Mouse (Mus musculus) lung, postnatal 4 days (tissue): ENCODE measurements around the gene Cpne5.
"Not testable (repeated sequence)": the region's sequence is repeated elsewhere in the genome, so short reads cannot be mapped to it uniquely, and the experiment has no call there.

Experiments
- DNase-seq, 2 experiments: peaks; one replicate each; pipeline ENCODE4 v3.0.0; 2021

The Cpne5 gene

DNA sequence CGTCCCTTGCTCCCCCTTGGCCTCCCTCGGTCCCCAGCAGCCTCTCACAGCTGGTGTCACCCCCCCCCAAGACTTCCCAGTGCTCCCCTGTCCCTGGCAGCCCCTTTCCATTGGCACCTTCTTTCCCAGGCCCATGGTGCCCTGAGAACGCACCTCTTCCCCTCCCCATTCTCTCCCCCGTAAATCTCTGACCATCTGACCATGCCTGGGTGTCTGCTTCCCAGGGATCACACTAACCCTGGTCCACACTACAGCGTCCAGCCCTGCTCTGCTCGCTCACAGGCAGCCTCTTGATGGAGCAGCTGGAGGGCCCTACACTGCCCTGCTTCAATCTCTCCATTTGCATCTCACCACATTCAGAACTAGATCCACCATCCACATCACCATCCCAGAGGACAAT lies 18.5 kb upstream of the Cpne5 start:
- DNase-seq = no peak

DNA sequence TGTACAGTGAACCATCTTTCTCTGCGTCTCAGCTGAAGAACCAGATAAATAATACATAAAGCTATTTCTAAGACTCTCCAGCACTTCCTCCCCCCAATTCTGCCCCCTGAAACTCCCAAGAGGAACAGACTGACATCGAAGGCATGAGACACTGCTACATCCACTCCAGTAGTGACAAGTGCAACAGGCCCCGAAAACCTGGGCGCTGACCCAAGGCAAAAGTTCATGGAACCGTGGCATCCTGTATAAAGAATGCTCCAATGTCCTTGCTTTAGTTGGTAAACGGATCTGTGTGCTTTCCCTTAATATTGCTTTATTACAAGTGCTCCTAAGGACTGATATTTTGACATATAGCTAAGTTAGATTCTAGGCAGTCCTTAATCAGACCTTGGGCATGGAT lies 16.8 kb upstream of the Cpne5 start:
- DNase-seq = not testable (repeated sequence)

DNA sequence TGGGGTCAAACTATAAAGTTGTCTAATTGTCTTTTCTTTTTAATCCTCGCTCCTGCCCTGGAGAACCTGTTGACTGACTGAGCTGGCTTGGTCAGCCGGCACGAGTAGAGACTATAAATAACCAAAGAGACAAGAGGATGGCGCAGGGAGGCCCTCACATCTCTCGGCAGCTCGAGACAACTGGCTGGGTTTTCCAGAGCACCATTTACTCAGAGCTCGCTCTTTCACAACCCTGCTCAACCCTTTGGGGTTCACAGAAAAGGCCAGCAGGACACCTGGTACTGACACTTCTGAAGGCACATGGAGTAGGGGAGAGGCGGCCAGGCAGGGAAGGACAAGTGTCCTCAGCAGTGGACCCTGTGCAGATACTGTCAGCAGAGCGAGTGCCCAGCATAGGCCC lies 15.7 kb upstream of the Cpne5 start:
- DNase-seq = no peak

DNA sequence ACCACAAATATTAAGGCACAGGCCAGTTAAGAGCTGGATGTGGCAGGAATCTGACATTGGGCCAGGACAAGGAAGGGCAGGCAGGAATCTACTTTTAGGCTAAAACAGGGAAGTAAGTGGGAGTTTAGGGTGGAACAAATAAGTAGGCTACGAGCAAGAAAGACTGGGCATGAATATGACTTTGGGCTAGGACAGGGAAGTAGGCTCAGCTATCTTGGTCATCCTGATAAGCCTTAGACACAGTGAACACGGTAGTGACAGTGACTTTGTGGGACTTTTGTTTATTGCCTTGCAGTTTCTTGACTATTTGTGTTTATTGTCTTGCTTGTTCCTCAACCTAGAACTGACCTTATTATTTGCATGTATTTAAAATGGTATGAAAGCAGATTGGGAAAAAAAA lies 15.3 kb upstream of the Cpne5 start:
- DNase-seq = no peak

GRCm38 (mm10) chr17:29251608-29252390 lies 13.8 kb upstream of the Cpne5 start:
- peak; percentile 86 to 92 for DNase-seq

- DNase-seq = not testable (repeated sequence)
These were observed 13.0 kb upstream of the Cpne5 start for GRCm38 (mm10) chr17:29251006-29251405.

DNA sequence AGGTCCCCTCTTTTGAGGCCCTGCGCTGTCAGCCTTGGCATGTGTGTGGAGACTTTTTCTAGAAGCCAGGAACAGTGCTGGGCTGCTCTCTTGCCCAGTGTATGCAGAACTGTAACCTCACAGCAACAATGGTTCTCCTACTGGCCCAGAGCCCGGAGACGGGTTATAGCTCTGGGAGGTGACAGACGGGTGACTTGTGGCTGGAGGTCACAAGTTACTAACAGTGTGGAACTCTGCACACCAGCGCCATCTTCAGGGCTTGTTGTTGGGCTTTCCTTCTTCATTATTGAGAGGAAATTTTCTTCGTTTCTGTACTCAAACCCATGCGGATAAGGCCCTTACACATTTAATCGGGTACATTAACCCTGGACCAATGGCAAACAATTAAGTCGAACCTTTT lies 11.5 kb upstream of the Cpne5 start:
- DNase-seq = peak; percentile 75 to 86

DNA sequence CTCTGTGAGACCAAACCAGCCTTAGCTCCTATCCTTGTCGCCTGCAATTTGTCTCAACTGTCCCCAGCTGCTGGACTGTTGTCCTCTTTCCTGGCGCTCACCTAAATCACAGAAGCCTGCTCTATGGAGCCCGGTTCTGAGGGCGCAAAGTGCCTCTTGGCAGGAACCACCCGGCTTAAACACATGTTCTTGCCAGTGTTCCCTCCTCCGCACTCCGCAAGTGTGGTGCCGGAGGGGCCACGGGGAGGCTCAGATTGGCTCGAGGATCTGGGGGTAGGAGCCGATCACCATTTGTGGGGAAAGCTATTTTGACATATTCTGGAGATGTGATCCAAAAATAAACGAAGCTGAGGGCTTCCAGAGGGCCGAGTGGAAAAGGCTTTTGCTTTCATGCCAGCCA lies 9.9 kb upstream of the Cpne5 start:
- DNase-seq = peak in 1 of 2 experiments; percentile 64

DNA sequence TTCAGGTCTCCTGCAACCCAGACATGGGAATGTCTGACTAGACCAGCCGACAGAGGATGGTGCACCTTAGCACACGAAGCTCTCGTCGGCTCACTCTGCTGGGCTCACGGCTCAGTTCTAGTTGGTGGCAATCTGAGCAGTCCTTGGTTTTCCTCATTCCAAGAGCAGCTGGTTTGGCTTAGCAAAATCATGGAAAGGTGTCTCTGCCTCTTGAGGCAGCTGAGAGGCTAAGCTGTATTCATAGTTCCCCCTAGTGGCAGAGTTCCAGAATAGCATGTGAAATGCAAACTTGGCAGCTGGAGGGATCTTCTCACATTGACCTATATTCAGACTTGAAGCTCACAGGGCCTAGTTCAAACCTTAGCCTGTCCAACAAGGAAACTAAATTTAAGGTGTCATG lies 8.6 kb upstream of the Cpne5 start:
- peak in 1 of 2 experiments; percentile 56 for DNase-seq

- peak; percentile 49 to 51 for DNase-seq
These were observed 7.8 kb upstream of the Cpne5 start for GRCm38 (mm10) chr17:29245725-29246124.

DNA sequence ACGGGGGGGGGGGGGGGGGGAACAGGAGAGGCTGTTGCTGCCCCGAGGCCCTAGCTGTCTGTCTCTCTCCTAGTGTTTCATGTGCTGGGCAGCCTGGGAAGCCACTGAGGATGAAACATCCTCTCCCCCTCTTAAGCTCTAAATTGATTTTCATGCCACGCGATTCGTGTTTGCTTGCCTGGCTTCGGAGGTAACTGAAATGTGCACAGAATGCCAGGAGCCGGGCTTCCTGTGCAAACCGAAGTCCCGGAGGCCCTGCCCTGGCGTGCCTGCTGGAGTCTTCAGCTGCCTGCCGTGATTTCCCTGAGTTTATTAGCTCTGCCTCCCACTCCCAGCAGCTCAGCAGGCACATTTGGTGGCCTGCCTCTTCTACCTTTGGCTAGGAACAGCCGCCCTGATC lies 6.9 kb upstream of the Cpne5 start:
- DNase-seq = no peak

DNA sequence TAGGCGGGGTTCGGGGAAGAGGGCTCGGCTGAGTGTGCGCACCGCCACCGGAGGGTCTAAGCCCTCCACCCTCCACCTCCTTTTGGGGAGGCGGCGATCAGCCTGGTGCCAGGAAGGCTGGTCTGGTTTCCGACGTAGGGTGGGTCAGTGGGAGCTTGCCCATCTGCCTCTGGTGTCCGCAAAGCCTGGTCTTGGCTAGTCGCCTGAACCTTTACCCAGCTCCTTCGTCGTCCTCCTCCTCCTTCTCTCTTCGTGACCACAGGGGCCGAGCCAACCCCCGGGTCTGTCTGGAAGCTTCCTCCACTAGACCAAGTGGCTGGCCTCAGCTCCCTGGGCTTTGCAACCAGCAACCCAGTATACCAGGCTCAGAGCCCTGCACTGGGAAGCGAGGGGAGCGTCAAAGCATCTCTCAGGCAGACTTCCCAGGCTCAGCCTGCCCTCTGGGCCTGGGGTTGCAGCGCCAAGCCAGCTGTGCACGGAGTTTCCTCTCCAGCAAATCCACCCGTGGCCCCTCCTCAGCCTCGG lies 516 bp upstream of the Cpne5 start:
- DNase-seq = no peak

DNA sequence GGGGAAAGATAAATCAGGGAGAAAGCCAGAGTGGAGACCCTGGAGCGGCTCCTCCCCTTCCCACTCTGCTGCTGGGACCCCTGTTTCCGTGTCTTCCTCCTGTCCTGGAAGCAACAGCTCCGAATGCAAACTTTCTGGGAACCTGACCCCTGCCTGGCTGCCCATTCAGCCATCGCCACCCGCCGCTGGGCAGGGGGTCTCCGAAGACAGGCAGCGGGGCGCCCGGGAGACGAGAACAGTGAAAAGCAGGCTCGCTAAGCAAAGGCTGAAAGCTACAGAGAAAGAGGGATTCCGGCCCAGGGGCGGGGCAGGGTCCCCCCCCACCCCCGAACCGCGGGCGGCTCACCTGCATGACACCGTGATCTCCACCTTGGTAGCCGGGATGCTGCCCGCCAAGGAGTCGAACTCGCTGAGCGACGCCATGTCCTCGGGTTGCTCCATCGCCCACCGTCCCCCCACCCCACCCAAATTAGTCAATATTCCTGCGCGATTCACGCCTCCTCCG lies 648 bp downstream of the Cpne5 start:
- DNase-seq = no peak

DNA sequence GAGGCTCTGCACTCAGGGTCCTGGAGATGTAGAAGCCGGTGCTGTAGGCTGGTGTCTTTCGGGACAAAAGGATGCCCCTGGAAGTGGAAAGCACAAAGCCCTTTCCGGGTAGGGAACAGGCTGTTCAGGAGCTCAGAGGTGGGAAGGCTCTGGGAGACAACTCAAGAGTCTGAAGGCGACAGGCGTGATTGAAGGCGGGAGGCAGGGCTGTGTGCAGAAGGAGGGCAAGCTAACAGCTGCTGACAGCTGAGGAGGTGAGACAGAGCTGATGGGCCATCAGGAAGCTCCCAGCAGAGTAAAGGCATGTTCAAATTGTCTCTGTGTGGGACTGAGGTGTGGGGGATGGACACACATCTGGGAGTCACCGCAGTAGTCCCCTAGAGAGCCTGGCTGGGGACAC lies 1.9 kb downstream of the Cpne5 start:
- no peak for DNase-seq

- no peak for DNase-seq
These were observed 6.9 kb downstream of the Cpne5 start for GRCm38 (mm10) chr17:29231109-29231508.

DNA sequence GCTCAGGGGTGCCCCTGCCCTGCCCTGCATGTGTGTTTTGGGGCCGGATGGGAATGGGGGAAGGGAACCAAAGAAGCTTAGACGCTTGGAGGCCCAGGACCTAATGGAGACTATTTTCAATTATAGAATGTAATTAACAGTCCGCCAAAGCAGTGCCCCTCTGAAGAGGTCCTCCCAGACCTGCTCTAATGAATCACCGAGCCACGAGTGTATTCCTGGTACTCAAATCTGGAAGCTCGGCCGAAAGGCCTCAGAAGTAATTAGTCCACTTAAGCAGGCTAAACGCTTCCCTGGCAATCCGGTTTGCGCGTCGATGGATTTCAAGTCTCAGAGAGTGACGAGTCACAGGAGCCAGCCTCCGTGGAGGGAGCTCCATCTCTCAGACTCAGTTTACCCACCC lies 17.3 kb downstream of the Cpne5 start:
- no peak for DNase-seq

GRCm38 (mm10) chr17:29218017-29218416 lies 19.9 kb downstream of the Cpne5 start:
- DNase-seq = no peak

GRCm38 (mm10) chr17:29216078-29216477 lies 21.9 kb downstream of the Cpne5 start:
- DNase-seq = no peak

DNA sequence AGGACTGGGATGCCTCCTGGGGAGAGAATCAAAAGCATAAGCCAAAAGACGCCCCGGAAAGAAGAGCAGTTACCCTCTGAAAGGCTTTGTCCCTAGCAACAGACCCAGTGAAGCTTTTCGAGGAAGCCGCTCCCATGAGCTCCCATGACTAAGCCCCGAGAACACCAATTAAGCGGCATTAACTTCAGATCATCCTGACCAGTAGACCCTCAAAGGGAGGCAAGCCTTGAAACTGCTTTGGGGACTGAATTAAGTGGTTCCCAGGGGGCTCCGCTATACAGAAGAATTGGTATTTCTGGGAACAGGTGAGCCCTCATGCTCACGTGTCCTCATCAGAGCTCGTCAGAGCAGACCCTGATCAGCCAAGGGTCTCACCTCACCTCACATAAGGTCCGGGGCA lies 23.3 kb downstream of the Cpne5 start:
- DNase-seq = no peak

- DNase-seq = no peak
These were observed 23.8 kb downstream of the Cpne5 start for GRCm38 (mm10) chr17:29214193-29214456.

- no peak for DNase-seq
These were observed 24.4 kb downstream of the Cpne5 start for GRCm38 (mm10) chr17:29213381-29214192.

GRCm38 (mm10) chr17:29211836-29212235 lies 26.1 kb downstream of the Cpne5 start:
- DNase-seq = no peak

GRCm38 (mm10) chr17:29210037-29210436 lies 27.9 kb downstream of the Cpne5 start:
- no peak for DNase-seq

GRCm38 (mm10) chr17:29206052-29206451 lies 31.9 kb downstream of the Cpne5 start:
- no peak for DNase-seq
